Mouse (Mus musculus): ENCODE results near the gene Nelfb. TPM values are rescaled to one million over a fixed set of nuclear protein-coding genes. Genes with fewer than 3 reads are reported as not detected.
A peak's percentile ranks its signal among the peaks of the same experiment; 100 is the strongest.

Nelfb gene
- polyA plus RNA-seq, 1 experiment from 2014 or later, result 112 TPM

DNA sequence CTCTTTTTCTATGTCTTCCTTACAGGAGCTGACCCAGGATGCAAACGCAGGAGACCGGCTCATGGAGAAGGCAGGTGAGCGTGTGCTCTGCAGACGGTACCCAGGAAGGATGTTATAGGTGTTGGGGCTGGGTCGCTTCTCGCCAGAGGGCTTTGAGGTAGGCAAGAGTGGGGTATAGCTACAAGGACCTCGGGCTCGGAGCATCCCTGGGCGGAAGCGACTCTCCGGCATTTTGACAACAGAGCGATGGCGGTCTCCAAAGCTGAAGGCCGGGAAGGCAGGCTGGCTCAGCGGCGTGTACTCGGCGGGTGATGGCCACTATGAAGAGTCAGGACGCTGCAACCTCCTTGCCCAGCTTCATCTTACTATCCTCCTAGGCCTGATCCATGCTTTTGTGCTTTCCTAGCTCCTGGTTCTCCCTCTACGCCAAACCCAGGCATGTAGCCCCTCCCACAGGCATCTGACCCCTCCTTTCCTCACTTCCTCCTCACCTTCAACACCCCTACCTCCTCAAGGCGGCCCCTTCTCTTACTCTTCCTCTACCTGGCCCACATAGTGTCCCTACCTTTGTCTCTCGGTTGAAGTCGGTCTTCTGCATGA lies 2.1 kb upstream of the Nelfb start:
- no peaks in the 10 kb centered on the region for H3K9me3 ChIP-seq (ENCODE audit: control insufficient read depth, low read length)
- H3K27me3 ChIP-seq (ENCODE audit: control insufficient read depth, insufficient read depth, low read depth, low read length), result no peaks in the 10 kb centered on the region
- ATAC-seq (ENCODE audit: low read depth), result no peak
- 60% methylated on average over 23 of the region's 23 CpGs for WGBS
- H3K9ac ChIP-seq (ENCODE audit: low read length), result no peak overlapping the region
- no peak overlapping the region for H3K4me3 ChIP-seq (ENCODE audit: low read length)
- no peaks in the 10 kb centered on the region for H3K36me3 ChIP-seq (ENCODE audit: control insufficient read depth, insufficient read depth, low read length)
- no peak overlapping the region for H3K27ac ChIP-seq (ENCODE audit: low read length)
- H3K4me2 ChIP-seq (ENCODE audit: low read depth, low read length), result no peak overlapping the region
- H3K4me1 ChIP-seq (replicated peaks; ENCODE audit: control insufficient read depth, insufficient read depth, low read length), result peaks cover 11% of the 10 kb centered on the region

- H3K36me3 ChIP-seq (ENCODE audit: control insufficient read depth, insufficient read depth, low read length), result peaks cover 12% of the 10 kb centered on the region
- no peaks in the 10 kb centered on the region for H3K27me3 ChIP-seq (ENCODE audit: control insufficient read depth, insufficient read depth, low read depth, low read length)
- peak overlapping the region; percentile 82 for H3K4me2 ChIP-seq (ENCODE audit: low read depth, low read length)
- under 1% methylated on average over 24 of the region's 24 CpGs for WGBS
- peak; percentile 35 for ATAC-seq (ENCODE audit: low read depth)
- peaks cover 11% of the 10 kb centered on the region for H3K4me1 ChIP-seq (replicated peaks; ENCODE audit: control insufficient read depth, insufficient read depth, low read length)
- H3K4me3 ChIP-seq (ENCODE audit: low read length), result peak overlapping the region; percentile 91
- no peaks in the 10 kb centered on the region for H3K9me3 ChIP-seq (ENCODE audit: control insufficient read depth, low read length)
- peak overlapping the region; percentile 91 for H3K9ac ChIP-seq (ENCODE audit: low read length)
- peak overlapping the region; percentile 71 for H3K27ac ChIP-seq (ENCODE audit: low read length)
These were observed 603 bp downstream of the Nelfb start for GRCm38 (mm10) chr2:25210686-25211085.

GRCm38 (mm10) chr2:25207593-25207992 lies 3.7 kb downstream of the Nelfb start:
- H3K27ac ChIP-seq (ENCODE audit: low read length), result no peak overlapping the region
- H3K4me1 ChIP-seq (replicated peaks; ENCODE audit: control insufficient read depth, insufficient read depth, low read length), result peaks cover 11% of the 10 kb centered on the region
- peaks cover 31% of the 10 kb centered on the region for H3K36me3 ChIP-seq (ENCODE audit: control insufficient read depth, insufficient read depth, low read length)
- no peak overlapping the region for H3K4me3 ChIP-seq (ENCODE audit: low read length)
- ATAC-seq (ENCODE audit: low read depth), result no peak
- H3K4me2 ChIP-seq (ENCODE audit: low read depth, low read length), result no peak overlapping the region
- no peaks in the 10 kb centered on the region for H3K9me3 ChIP-seq (ENCODE audit: control insufficient read depth, low read length)
- no peak overlapping the region for H3K9ac ChIP-seq (ENCODE audit: low read length)
- no peaks in the 10 kb centered on the region for H3K27me3 ChIP-seq (ENCODE audit: control insufficient read depth, insufficient read depth, low read depth, low read length)
- WGBS, result 96% methylated on average over 1 of the region's 1 CpGs

- 60% methylated on average over 4 of the region's 4 CpGs for WGBS
- no peak overlapping the region for H3K9ac ChIP-seq (ENCODE audit: low read length)
- H3K27me3 ChIP-seq (ENCODE audit: control insufficient read depth, insufficient read depth, low read depth, low read length), result no peaks in the 10 kb centered on the region
- H3K4me1 ChIP-seq (replicated peaks; ENCODE audit: control insufficient read depth, insufficient read depth, low read length), result no peaks in the 10 kb centered on the region; the same call in 1 of the 2 replicates
- H3K4me3 ChIP-seq (ENCODE audit: low read length), result no peak overlapping the region
- H3K36me3 ChIP-seq (ENCODE audit: control insufficient read depth, insufficient read depth, low read length), result peaks cover 52% of the 10 kb centered on the region
- no peaks in the 10 kb centered on the region for H3K9me3 ChIP-seq (ENCODE audit: control insufficient read depth, low read length)
- no peak overlapping the region for H3K27ac ChIP-seq (ENCODE audit: low read length)
- ATAC-seq (ENCODE audit: low read depth), result no peak
- H3K4me2 ChIP-seq (ENCODE audit: low read depth, low read length), result no peak overlapping the region
These were observed 7.6 kb downstream of the Nelfb start for GRCm38 (mm10) chr2:25203631-25204214.

- 82% methylated on average over 2 of the region's 2 CpGs for WGBS
- no peak overlapping the region for H3K4me3 ChIP-seq (ENCODE audit: low read length)
- no peaks in the 10 kb centered on the region for H3K9me3 ChIP-seq (ENCODE audit: control insufficient read depth, low read length)
- no peak overlapping the region for H3K4me2 ChIP-seq (ENCODE audit: low read depth, low read length)
- H3K9ac ChIP-seq (ENCODE audit: low read length), result no peak overlapping the region
- H3K27me3 ChIP-seq (ENCODE audit: control insufficient read depth, insufficient read depth, low read depth, low read length), result no peaks in the 10 kb centered on the region
- peaks cover 43% of the 10 kb centered on the region for H3K36me3 ChIP-seq (ENCODE audit: control insufficient read depth, insufficient read depth, low read length)
- no peak overlapping the region for H3K27ac ChIP-seq (ENCODE audit: low read length)
- no peak for ATAC-seq (ENCODE audit: low read depth)
- peaks cover 4% of the 10 kb centered on the region for H3K4me1 ChIP-seq (replicated peaks; ENCODE audit: control insufficient read depth, insufficient read depth, low read length)
These were observed 10.7 kb downstream of the Nelfb start for GRCm38 (mm10) chr2:25200631-25201030.

DNA sequence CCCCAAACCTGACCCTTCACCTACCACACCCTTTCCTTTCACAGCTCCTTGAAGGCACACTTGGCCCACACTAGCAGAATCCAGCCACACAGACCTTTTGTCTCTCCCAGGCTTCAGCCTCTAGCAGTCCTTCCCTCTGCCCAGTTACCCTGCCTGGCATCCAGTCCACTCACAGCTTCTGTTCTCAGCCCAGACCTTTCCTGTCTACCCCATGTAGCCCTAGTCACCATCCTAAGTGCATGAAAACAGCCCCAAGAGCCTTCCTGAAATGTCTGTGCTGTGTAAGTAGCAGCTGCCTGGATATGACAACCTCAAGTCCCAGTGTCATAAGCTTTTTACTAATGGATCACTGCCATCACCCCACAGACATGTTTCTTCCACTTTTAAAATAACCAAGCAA lies 13.3 kb downstream of the Nelfb start:
- peaks cover 22% of the 10 kb centered on the region for H3K4me1 ChIP-seq (replicated peaks; ENCODE audit: control insufficient read depth, insufficient read depth, low read length)
- H3K27ac ChIP-seq (ENCODE audit: low read length), result peak overlapping the region; percentile 87; the same call in 1 of the 2 replicates
- H3K27me3 ChIP-seq (ENCODE audit: control insufficient read depth, insufficient read depth, low read depth, low read length), result peaks cover 4% of the 10 kb centered on the region; the same call in 1 of the 2 replicates
- ATAC-seq (ENCODE audit: low read depth), result no peak
- H3K9ac ChIP-seq (ENCODE audit: low read length), result peak overlapping the region; percentile 18; the same call in 1 of the 2 replicates
- no peaks in the 10 kb centered on the region for H3K9me3 ChIP-seq (ENCODE audit: control insufficient read depth, low read length)
- H3K36me3 ChIP-seq (ENCODE audit: control insufficient read depth, insufficient read depth, low read length), result peaks cover 27% of the 10 kb centered on the region
- no peak overlapping the region for H3K4me3 ChIP-seq (ENCODE audit: low read length)
- H3K4me2 ChIP-seq (ENCODE audit: low read depth, low read length), result no peak overlapping the region

- Histone ChIP-seq H3K4me3 (ENCODE audit: low read length) (no peak overlapping the region; the same call in 1 of the 2 replicates), H3K4me2 (ENCODE audit: low read depth, low read length) (peak overlapping the region; percentile 65), H3K9me3 (ENCODE audit: control insufficient read depth, low read length) (no peaks in the 10 kb centered on the region), H3K27ac (ENCODE audit: low read length) (peak overlapping the region; percentile 87), H3K36me3 (ENCODE audit: control insufficient read depth, insufficient read depth, low read length) (peaks cover 19% of the 10 kb centered on the region), H3K9ac (ENCODE audit: low read length) (no peak overlapping the region), H3K4me1 (replicated peaks; ENCODE audit: control insufficient read depth, insufficient read depth, low read length) (peaks cover 22% of the 10 kb centered on the region), H3K27me3 (ENCODE audit: control insufficient read depth, insufficient read depth, low read depth, low read length) (peaks cover 4% of the 10 kb centered on the region; the same call in 1 of the 2 replicates)
- ATAC-seq (ENCODE audit: low read depth), result no peak
- WGBS, result 18% methylated on average over 2 of the region's 2 CpGs
These were observed 14.1 kb downstream of the Nelfb start for GRCm38 (mm10) chr2:25197191-25197590.

DNA sequence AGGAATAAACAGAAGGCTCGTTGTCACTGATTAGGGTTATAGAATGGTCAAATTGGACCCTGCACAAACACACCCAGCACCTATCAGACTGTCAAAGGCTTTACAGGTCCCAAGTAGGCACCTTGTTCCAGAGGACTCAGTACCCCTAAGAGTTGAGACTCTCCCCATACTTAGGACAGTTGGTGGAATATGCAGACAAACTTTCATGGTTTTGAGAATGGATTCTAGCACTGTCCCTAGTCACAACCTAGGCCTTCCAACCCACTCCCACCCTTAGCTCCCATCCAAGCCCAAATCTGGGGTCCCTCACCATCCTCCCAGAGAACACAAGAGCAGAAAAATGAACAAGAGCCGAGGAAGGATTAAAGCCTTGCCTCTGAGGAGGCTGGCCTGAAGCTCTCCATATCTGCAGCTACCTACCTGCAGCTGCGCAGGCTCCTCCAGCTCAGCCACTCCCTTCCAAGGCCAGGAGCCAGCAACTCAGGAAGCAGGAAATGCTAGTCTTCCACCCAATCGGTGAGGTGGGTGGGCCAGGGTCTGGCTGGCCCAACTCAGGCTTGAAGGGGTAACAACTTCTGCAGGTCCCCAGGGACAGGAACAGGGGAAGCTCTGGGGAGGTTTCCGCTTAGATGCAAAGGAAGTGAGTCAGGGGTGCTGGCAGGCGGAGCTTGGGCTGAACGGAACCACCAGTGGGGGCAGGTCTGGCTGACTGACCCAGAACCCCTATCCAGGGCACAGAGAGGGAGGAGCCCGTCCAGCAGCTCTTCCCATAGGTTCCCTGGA lies 14.9 kb downstream of the Nelfb start, which contains the start of gene Tor4a:
Gene Tor4a (minus strand): TSS at position 715 of the 783 bp plus-strand sequence.
- WGBS, result 10% methylated on average over 8 of the region's 8 CpGs
- peak within 1 kb of the TSS; percentile 65 for H3K4me2 ChIP-seq (ENCODE audit: low read depth, low read length)

More for the DNA sequence above, 14.9 kb downstream of the Nelfb start, which contains the start of gene Tor4a:
- ATAC-seq (ENCODE audit: low read depth), result peak; percentile 79
- Histone ChIP-seq H3K9ac (ENCODE audit: low read length) (peak within 1 kb of the TSS; percentile 64), H3K4me1 (replicated peaks; ENCODE audit: control insufficient read depth, insufficient read depth, low read length) (peaks cover 22% of the 10 kb centered on the region), H3K9me3 (ENCODE audit: control insufficient read depth, low read length) (no peaks in the 10 kb centered on the region), H3K27ac (ENCODE audit: low read length) (peak within 1 kb of the TSS; percentile 87), H3K4me3 (ENCODE audit: low read length) (peak within 1 kb of the TSS; percentile 47), H3K36me3 (ENCODE audit: control insufficient read depth, insufficient read depth, low read length) (peaks cover 18% of the 10 kb centered on the region), H3K27me3 (ENCODE audit: control insufficient read depth, insufficient read depth, low read depth, low read length) (peaks cover 4% of the 10 kb centered on the region; the same call in 1 of the 2 replicates)

Measured in lung, embryonic 16.5 days (tissue).